Mouse (Mus musculus) MEL (cell line): ENCODE results near the gene Pid1. TPM values are rescaled to one million over a fixed set of nuclear protein-coding genes. Genes with fewer than 3 reads are reported as not detected.

Source experiments
- DNase-seq: peaks from one replicate; pipeline ENCODE4 v3.0.0; 2011; ENCODE audit warnings: low read depth, low spot score
- H3K27ac ChIP-seq: 2 replicates; pipeline ENCODE4 v1.5.1; 2012; ENCODE audit warnings: low read depth, mild to moderate bottlenecking, control low read depth, low read length, moderate library complexity; ENCODE audit not compliant: control insufficient read depth
- H3K27me3 ChIP-seq, 2 experiments: fragments of 150-350 bp in 1 of 2; sonication (generic) in 1 of 2; 2 replicates each; pipeline ENCODE4 v1.6.1; 2012; ENCODE audit warnings: low read length in 2 of 2, mild to moderate bottlenecking in 2 of 2, improper control_type of control experiment in 1 of 2, moderate library complexity in 1 of 2; ENCODE audit not compliant: insufficient read depth in 2 of 2, control insufficient read depth in 1 of 2
- H3K36me3 ChIP-seq, 2 experiments: 2 replicates each; pipeline ENCODE4 v1.6.1; 2012 to 2014; ENCODE audit warnings: low read length in 2 of 2, improper control_type of control experiment in 1 of 2, inconsistent platforms in 1 of 2, mild to moderate bottlenecking in 1 of 2; ENCODE audit not compliant: insufficient read depth in 2 of 2, control insufficient read depth in 1 of 2
- H3K4me1 ChIP-seq, 2 experiments: fragments of 150-350 bp in 1 of 2; sonication (generic) in 1 of 2; 2 replicates each; pipeline ENCODE4 v1.6.1; 2012; ENCODE audit warnings: low read length in 2 of 2, improper control_type of control experiment in 1 of 2, mild to moderate bottlenecking in 1 of 2; ENCODE audit not compliant: insufficient read depth in 2 of 2, control insufficient read depth in 1 of 2
- H3K4me3 ChIP-seq, 2 experiments: fragments of 150-350 bp in 1 of 2; sonication (generic) in 1 of 2; 2 replicates each; pipeline ENCODE4 v1.5.1; 2012; ENCODE audit warnings: low read depth in 2 of 2, low read length in 2 of 2, mild to moderate bottlenecking in 2 of 2, moderate library complexity in 2 of 2, control low read depth in 1 of 2, improper control_type of control experiment in 1 of 2; ENCODE audit not compliant: control insufficient read depth in 1 of 2, insufficient read depth in 1 of 2
- H3K79me2 ChIP-seq: 2 replicates; pipeline ENCODE4 v1.6.1; 2012; ENCODE audit warnings: mild to moderate bottlenecking, low read length, moderate library complexity; ENCODE audit not compliant: control insufficient read depth, poor library complexity, insufficient read depth
- H3K9ac ChIP-seq: 2 replicates; pipeline ENCODE4 v1.6.1; 2012; ENCODE audit warnings: low read depth, mild to moderate bottlenecking, control low read depth, low read length, moderate library complexity; ENCODE audit not compliant: control insufficient read depth, poor library complexity, severe bottlenecking
- H3K9me3 ChIP-seq: fragments of 150-350 bp; sonication (generic); replicated peaks from 2 replicates; pipeline ENCODE4 v1.6.1; 2012; ENCODE audit warnings: mild to moderate bottlenecking, low read length, improper control_type of control experiment, moderate library complexity; ENCODE audit not compliant: insufficient read depth
- BHLHE40 ChIP-seq: IDR thresholded peaks from 2 replicates; pipeline ENCODE4 v1.6.1; 2012; ENCODE audit warnings: low read depth, mild to moderate bottlenecking, inconsistent platforms, low read length, improper control_type of control experiment, borderline replicate concordance
- CHD1 ChIP-seq: IDR thresholded peaks from 2 replicates; pipeline ENCODE4 v1.6.1; 2012; ENCODE audit warnings: low read depth, mild to moderate bottlenecking, inconsistent platforms, low read length, improper control_type of control experiment
- CHD2 ChIP-seq: IDR thresholded peaks from 2 replicates; pipeline ENCODE4 v1.6.1; 2011; ENCODE audit warnings: low read length, improper control_type of control experiment
- CTCF ChIP-seq, 3 experiments: IDR thresholded peaks in 2 of 3; conservative IDR thresholded peaks in 1 of 3; 2 replicates each; pipeline ENCODE4 v1.5.1; 2011 to 2012; ENCODE audit warnings: low read length in 3 of 3, low read depth in 2 of 3, mild to moderate bottlenecking in 2 of 3, improper control_type of control experiment in 1 of 3, inconsistent platforms in 1 of 3, mixed read lengths in 1 of 3, moderate library complexity in 1 of 3; ENCODE audit not compliant: control insufficient read depth in 1 of 3, insufficient read depth in 1 of 3, poor library complexity in 1 of 3, severe bottlenecking in 1 of 3
- E2F4 ChIP-seq: IDR thresholded peaks from 2 replicates; pipeline ENCODE4 v1.6.1; 2011; ENCODE audit warnings: low read depth, low read length, improper control_type of control experiment, borderline replicate concordance
- ELF1 ChIP-seq: IDR thresholded peaks from 2 replicates; pipeline ENCODE4 v1.6.1; 2014; ENCODE audit warnings: low read depth, mild to moderate bottlenecking, inconsistent platforms, low read length, improper control_type of control experiment, moderate library complexity
- EP300 ChIP-seq, 2 experiments: IDR thresholded peaks; 2 replicates each; pipeline ENCODE4 v1.6.1; 2011; ENCODE audit warnings: improper control_type of control experiment in 2 of 2, low read length in 2 of 2, low read depth in 1 of 2, mild to moderate bottlenecking in 1 of 2
- MAX ChIP-seq: IDR thresholded peaks from 2 replicates; pipeline ENCODE4 v1.6.1; 2011; ENCODE audit warnings: low read length, improper control_type of control experiment
- NRF1 ChIP-seq: IDR thresholded peaks from 2 replicates; pipeline ENCODE4 v1.6.1; 2014; ENCODE audit warnings: low read depth, mild to moderate bottlenecking, inconsistent platforms, low read length, improper control_type of control experiment, moderate library complexity; ENCODE audit not compliant: poor library complexity, insufficient read depth, severe bottlenecking
- POLR2A ChIP-seq, 2 experiments: IDR thresholded peaks; 2 replicates each; pipeline ENCODE4 v1.6.1; 2011 to 2012; ENCODE audit warnings: low read length in 2 of 2, mild to moderate bottlenecking in 2 of 2, control low read depth in 1 of 2, improper control_type of control experiment in 1 of 2, low read depth in 1 of 2, moderate library complexity in 1 of 2; ENCODE audit not compliant: control insufficient read depth in 1 of 2, insufficient read depth in 1 of 2, poor library complexity in 1 of 2
- POLR2AphosphoS2 ChIP-seq: IDR thresholded peaks from 2 replicates; pipeline ENCODE4 v1.6.1; 2011; ENCODE audit warnings: low read length, improper control_type of control experiment
- POLR2AphosphoS5 ChIP-seq: IDR thresholded peaks from 2 replicates; pipeline ENCODE4 v1.6.1; 2012; ENCODE audit warnings: low read depth, borderline replicate concordance, mild to moderate bottlenecking, inconsistent platforms, low read length, moderate library complexity, mixed read lengths
- RAD21 ChIP-seq: IDR thresholded peaks from 2 replicates; pipeline ENCODE4 v1.6.1; 2011; ENCODE audit warnings: mild to moderate bottlenecking, low read depth, low read length, improper control_type of control experiment
- RCOR1 ChIP-seq: IDR thresholded peaks from 2 replicates; pipeline ENCODE4 v1.6.1; 2012; ENCODE audit warnings: low read depth, mild to moderate bottlenecking, inconsistent platforms, low read length, improper control_type of control experiment
- SMC3 ChIP-seq: IDR thresholded peaks from 2 replicates; pipeline ENCODE4 v1.6.1; 2011; ENCODE audit warnings: low read depth, low read length, improper control_type of control experiment
- TAL1 ChIP-seq: IDR thresholded peaks from 2 replicates; pipeline ENCODE4 v1.6.1; 2012; ENCODE audit warnings: mild to moderate bottlenecking, inconsistent platforms, low read length, moderate library complexity, mixed read lengths
- TCF12 ChIP-seq: IDR thresholded peaks from 2 replicates; pipeline ENCODE4 v1.6.1; 2014; ENCODE audit warnings: low read depth, mild to moderate bottlenecking, inconsistent platforms, low read length, improper control_type of control experiment, moderate library complexity
- ZC3H11A ChIP-seq: IDR thresholded peaks from 2 replicates; pipeline ENCODE4 v1.6.1; 2012; ENCODE audit warnings: low read depth, mild to moderate bottlenecking, inconsistent platforms, low read length, improper control_type of control experiment
- ZKSCAN1 ChIP-seq: IDR thresholded peaks from 2 replicates; pipeline ENCODE4 v1.6.1; 2012; ENCODE audit warnings: low read depth, mild to moderate bottlenecking, inconsistent platforms, low read length, improper control_type of control experiment, moderate library complexity
- ZMIZ1 ChIP-seq: IDR thresholded peaks from 2 replicates; pipeline ENCODE4 v1.6.1; 2012; ENCODE audit warnings: low read depth, mild to moderate bottlenecking, inconsistent platforms, low read length, improper control_type of control experiment, moderate library complexity
- polyA plus RNA-seq, 2 experiments: library from polyadenylated mRNA; stranded (reverse) in 1 of 2; unstranded in 1 of 2; fragments of >175 nt in 1 of 2; fragments of >200 nt in 1 of 2; gene quantifications; 2 replicates each; pipeline versions ENCODE4 v1.2.1 to v1.2.4; 2012; ENCODE audit warnings: low replicate concordance in 2 of 2, low read depth in 1 of 2; ENCODE audit not compliant: insufficient read length in 2 of 2, insufficient read depth in 1 of 2, missing spikeins in 1 of 2
- total RNA-seq: library from RNA; depleted of rRNA; stranded (reverse); fragments of 300-350 nt; gene quantifications from 2 replicates; pipeline ENCODE4 v1.2.3, GENCODE M21; 2012

Pid1 gene
- total and polyA plus RNA-seq, 3 experiments = not detected

- Histone ChIP-seq H3K79me2 (no peaks in the 10 kb centered on the region), H3K27me3 (no peaks in the 10 kb centered on the region), H3K9me3 (no peaks in the 10 kb centered on the region), H3K27ac (no peak overlapping the region), H3K9ac (no peak overlapping the region), H3K36me3 (no peaks in the 10 kb centered on the region), H3K4me3 (no peak overlapping the region), H3K4me1 (no peaks in the 10 kb centered on the region)
- TF ChIP-seq POLR2AphosphoS5 = no peak
- no peak for TF ChIP-seq RCOR1
- TF ChIP-seq ZKSCAN1 = no peak
- TF ChIP-seq TAL1 = no peak
- no peak for TF ChIP-seq ELF1
- TF ChIP-seq CHD1 = no peak
- TF ChIP-seq RAD21 = no peak
- no peak for TF ChIP-seq E2F4
- TF ChIP-seq SMC3 = no peak
- no peak for TF ChIP-seq ZC3H11A
- TF ChIP-seq POLR2A (IDR thresholded peaks at IDR 0.05; ENCODE audit: control insufficient read depth in 1 of 2, insufficient read depth in 1 of 2, low read depth in 1 of 2, low read length in 2 of 2, poor library complexity in 1 of 2) = no peak
- no peak for TF ChIP-seq MAX
- no peak for TF ChIP-seq BHLHE40
- no peak for TF ChIP-seq TCF12
- no peak for TF ChIP-seq NRF1
- no peak for TF ChIP-seq POLR2AphosphoS2
- TF ChIP-seq EP300 (IDR thresholded peaks at IDR 0.05; ENCODE audit: low read depth in 1 of 2, low read length in 2 of 2) = no peak
- TF ChIP-seq CHD2 = no peak
- no peak for DNase-seq
Observed at GRCm38 (mm10) chr1:84299719-84300118, 64.3 kb downstream of the Pid1 start.

- no peaks in the 10 kb centered on the region for H3K79me2 ChIP-seq
- no peak overlapping the region for H3K27ac ChIP-seq
- no peak overlapping the region for H3K9ac ChIP-seq
- H3K4me1 ChIP-seq = no peaks in the 10 kb centered on the region
- TF ChIP-seq ZMIZ1 (no peak), CTCF (IDR thresholded peaks at IDR 0.05 in 2 of 3, conservative IDR thresholded peaks at IDR 0.05 in 1 of 3; ENCODE audit: control insufficient read depth in 1 of 3, insufficient read depth in 1 of 3, low read depth in 2 of 3, low read length in 3 of 3, poor library complexity in 1 of 3, severe bottlenecking in 1 of 3) (peak; percentile 27 to 42 (median 32); a peak in 4 of 6 replicates), TCF12 (no peak), SMC3 (peak; percentile 21; the same call in 1 of the 2 replicates), NRF1 (no peak)
- H3K36me3 ChIP-seq = no peaks in the 10 kb centered on the region
- no peaks in the 10 kb centered on the region for H3K9me3 ChIP-seq
- DNase-seq = peak; percentile 12
- H3K4me3 ChIP-seq = no peak overlapping the region
- no peaks in the 10 kb centered on the region for H3K27me3 ChIP-seq
Observed at GRCm38 (mm10) chr1:84286682-84287111, 77.3 kb downstream of the Pid1 start.
